Mouse (Mus musculus) C2C12 (cell line): Measurements from ENCODE around the gene Pde11a.

Source experiments
- CTCF ChIP-seq: IDR thresholded peaks from one replicate; pipeline ENCODE4 v1.5.1; 2011; ENCODE audit not compliant: control insufficient read depth, insufficient read depth, insufficient read length
- MYOG ChIP-seq: IDR thresholded peaks from one replicate; pipeline ENCODE4 v1.6.1; 2011; ENCODE audit not compliant: control insufficient read depth, insufficient read length; ENCODE audit errors: extremely low read depth
- USF1 ChIP-seq: IDR thresholded peaks from one replicate; pipeline ENCODE4 v1.6.1; 2011; ENCODE audit warnings: low read depth, mild to moderate bottlenecking, control low read depth, moderate library complexity

GRCm38 (mm10) chr2:75983847-75984246 is 354.7 kb downstream of the Pde11a start:
- no peak for TF ChIP-seq CTCF
- TF ChIP-seq MYOG: no peak
- no peak for TF ChIP-seq USF1
